Mouse (Mus musculus): ENCODE results near the gene Fhl4.

- no peak for TF ChIP-seq CTCF (IDR thresholded peaks at IDR 0.05)
- no peak for TF ChIP-seq EP300 (IDR thresholded peaks at IDR 0.05)
Measured at GRCm38 (mm10) chr10:85128453-85128852, 26.2 kb upstream of the Fhl4 start.
